Mouse (Mus musculus) neural tube, postnatal 0 days (tissue): ENCODE data around the gene Frrs1l. TPM values are rescaled to one million over a fixed set of nuclear protein-coding genes. Genes with fewer than 3 reads are reported as not detected.

Source experiments
- polyA plus RNA-seq: library from polyadenylated mRNA; unstranded; fragments of >200 nt; fragmentation: Nextera tagmentation; extraction: Ambion mirVana; gene quantifications from 2 replicates; pipeline ENCODE4 v1.2.1, GENCODE M21; 2015

Gene Frrs1l
- polyA plus RNA-seq = 30.5 and 30.9 TPM in 2 replicates

DNA sequence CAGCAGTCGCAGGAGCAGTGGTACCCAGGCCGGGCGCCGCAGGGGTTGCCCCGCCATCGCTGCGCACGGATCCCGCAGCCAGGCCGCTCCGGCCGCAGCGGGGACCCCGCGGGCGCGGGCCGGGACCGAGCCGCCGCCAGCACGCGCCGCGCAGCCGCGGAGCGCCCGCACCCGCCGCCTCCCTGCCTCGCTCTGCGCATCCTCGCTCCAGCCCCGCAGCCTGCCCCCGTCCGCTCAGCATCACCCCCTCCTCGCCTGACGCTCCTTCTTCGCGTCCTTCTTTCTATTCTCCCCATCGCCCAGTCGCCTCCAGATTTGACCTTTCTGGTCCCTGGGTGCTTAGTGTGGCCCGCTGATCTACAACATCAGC, at the start of gene Frrs1l:
TSS of gene Frrs1l (minus strand) at position 177 of the 370 bp plus-strand sequence.

DNA sequence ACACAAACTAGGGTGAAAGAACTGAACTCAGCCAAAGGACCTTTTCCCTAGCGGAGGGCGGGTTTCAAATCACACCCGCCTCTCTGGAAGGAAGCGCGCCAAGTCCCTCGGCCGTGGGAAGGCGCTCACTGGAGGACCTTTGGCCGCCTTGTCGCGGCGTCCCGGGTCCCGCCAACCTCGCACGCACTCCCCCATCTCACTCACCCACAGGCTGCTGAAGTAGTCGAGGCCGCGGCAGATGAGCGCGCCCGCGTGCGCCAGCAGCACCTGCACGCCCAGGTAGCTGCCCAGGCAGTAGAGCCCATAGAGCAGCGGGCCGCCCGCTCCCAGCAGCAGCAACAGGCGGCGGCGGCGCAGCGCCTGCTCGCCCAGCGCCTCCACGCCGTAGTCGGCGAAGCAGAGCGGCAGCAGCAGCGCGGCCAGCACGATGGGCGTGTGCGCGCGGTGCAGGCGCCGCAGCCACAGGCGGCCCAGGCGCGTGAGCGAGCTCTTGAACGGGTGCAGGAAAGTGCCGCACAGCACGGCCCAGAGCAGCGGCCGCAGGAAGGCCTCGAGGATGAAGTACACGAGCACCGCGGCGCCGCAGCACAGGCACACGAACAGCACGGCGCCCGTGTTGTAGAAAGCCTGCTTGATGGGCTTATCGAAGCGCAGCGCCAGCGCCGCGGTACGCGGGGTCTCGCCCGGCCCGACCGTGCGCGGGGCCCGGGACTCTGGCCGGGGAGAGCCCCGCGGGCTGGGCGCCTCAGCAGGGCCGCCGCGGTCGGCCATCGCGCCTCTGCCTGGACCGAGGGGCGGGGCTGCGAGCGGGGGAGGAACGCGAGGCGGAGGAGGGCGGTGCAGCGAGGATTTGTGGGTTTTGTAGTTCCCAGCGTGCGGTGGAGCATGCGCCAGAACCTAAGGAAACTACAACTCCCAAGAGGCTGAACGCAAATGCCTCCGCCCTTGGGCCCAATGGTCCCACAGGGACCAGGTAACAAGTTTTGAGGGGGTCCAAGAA, 43.2 kb downstream of the Frrs1l start, which contains the start of gene Tmem245:
TSS of gene Tmem245 (minus strand) at position 797 of the 1,000 bp plus-strand sequence.

Other genes with a start within 250 kb of the Frrs1l start
- gene Actl7b, start 248.9 kb downstream of the Frrs1l start, polyA plus RNA-seq = not detected in 2 replicates
- gene Actl7a, start 247.0 kb downstream of the Frrs1l start, polyA plus RNA-seq = not detected in 2 replicates
- gene Elp1, start 188.1 kb downstream of the Frrs1l start, polyA plus RNA-seq = 42.1 and 46.9 TPM in 2 replicates
- 11.2 and 12.2 TPM in 2 replicates for gene Fam206a, start 188.0 kb downstream of the Frrs1l start, polyA plus RNA-seq
- gene Ctnnal1, start 125.2 kb downstream of the Frrs1l start, polyA plus RNA-seq = 20.1 and 22.5 TPM in 2 replicates
- 11.9 and 12.5 TPM in 2 replicates for gene Tmem245, start 43.0 kb downstream of the Frrs1l start, polyA plus RNA-seq
- gene Epb41l4b, start 153.0 kb upstream of the Frrs1l start, polyA plus RNA-seq = 7.4 and 8.8 TPM in 2 replicates